Mouse (Mus musculus): ENCODE data around the gene Tpst1.

The Tpst1 gene

DNA sequence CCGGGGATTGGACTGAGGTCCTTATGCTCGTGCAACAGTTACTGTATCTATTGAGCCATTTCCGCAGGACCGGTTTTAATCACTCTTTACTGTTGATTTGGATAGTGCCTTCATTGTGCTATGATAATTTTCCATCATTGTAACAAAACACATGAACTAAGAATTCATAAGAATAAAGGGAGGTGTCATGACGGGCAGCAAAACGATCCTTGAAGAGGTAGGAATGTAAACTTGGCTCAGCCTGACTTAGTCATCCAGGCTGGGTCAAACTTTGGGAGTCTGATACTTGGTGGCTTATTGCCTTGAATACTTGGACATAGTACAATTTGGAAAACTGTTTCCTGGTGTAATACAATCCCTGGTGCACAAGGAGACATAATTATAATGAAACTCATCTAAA is 112.2 kb downstream of the Tpst1 start:
- ATAC-seq (ENCODE audit: low TSS enrichment): no peak

Data from frontal cortex, adult (tissue).